Mouse (Mus musculus): ENCODE measurements around the gene Thbs3.
"Not testable (repeated sequence)": the region's sequence is repeated elsewhere in the genome, so short reads cannot be mapped to it uniquely, and the experiment has no call there.

Thbs3 gene

GRCm38 (mm10) chr3:89195979-89196877 lies 18.8 kb upstream of the Thbs3 start:
- peak; percentile 85 to 92 for DNase-seq (ENCODE audit: low spot score in 2 of 2)

- no peak for DNase-seq (ENCODE audit: low spot score in 2 of 2)
These were observed 15.1 kb upstream of the Thbs3 start for GRCm38 (mm10) chr3:89199839-89200238.

- DNase-seq (ENCODE audit: low spot score in 2 of 2), result peak; percentile 81 to 91
These were observed 12.5 kb upstream of the Thbs3 start, which contains the start of gene Gba for GRCm38 (mm10) chr3:89202253-89203141. Gene Gba (plus strand): TSS chr3:89202928.

GRCm38 (mm10) chr3:89203142-89203514 lies 11.9 kb upstream of the Thbs3 start:
- DNase-seq (ENCODE audit: low spot score in 2 of 2), result no peak

- no peak for DNase-seq (ENCODE audit: low spot score in 2 of 2)
These were observed 8.9 kb upstream of the Thbs3 start for GRCm38 (mm10) chr3:89206079-89206478.

- no peak for DNase-seq (ENCODE audit: low spot score in 2 of 2)
These were observed 8.3 kb upstream of the Thbs3 start for GRCm38 (mm10) chr3:89206695-89207094.

GRCm38 (mm10) chr3:89208075-89208657 lies 6.8 kb upstream of the Thbs3 start:
- no peak for DNase-seq (ENCODE audit: low spot score in 2 of 2)

- no peak for DNase-seq (ENCODE audit: low spot score in 2 of 2)
These were observed 6.2 kb upstream of the Thbs3 start for GRCm38 (mm10) chr3:89208736-89209135.

- DNase-seq (ENCODE audit: low spot score in 2 of 2), result no peak
These were observed 5.2 kb upstream of the Thbs3 start for GRCm38 (mm10) chr3:89209731-89210130.

GRCm38 (mm10) chr3:89210162-89210561 lies 4.8 kb upstream of the Thbs3 start:
- DNase-seq (ENCODE audit: low spot score in 2 of 2), result no peak

- no peak for DNase-seq (ENCODE audit: low spot score in 2 of 2)
These were observed 4.2 kb upstream of the Thbs3 start for GRCm38 (mm10) chr3:89210731-89211130.

- peak; percentile 84 to 91 for DNase-seq (ENCODE audit: low spot score in 2 of 2)
These were observed 1.0 kb upstream of the Thbs3 start for GRCm38 (mm10) chr3:89213803-89214530.

GRCm38 (mm10) chr3:89215853-89216252 lies 873 bp downstream of the Thbs3 start:
- peak; percentile 79 to 91 for DNase-seq (ENCODE audit: low spot score in 2 of 2)

- DNase-seq (ENCODE audit: low spot score in 2 of 2), result not testable (repeated sequence)
These were observed 1.4 kb downstream of the Thbs3 start for GRCm38 (mm10) chr3:89216407-89216806.

- no peak for DNase-seq (ENCODE audit: low spot score in 2 of 2)
These were observed 3.3 kb downstream of the Thbs3 start for GRCm38 (mm10) chr3:89218271-89218670.

GRCm38 (mm10) chr3:89219546-89219945 lies 4.6 kb downstream of the Thbs3 start:
- no peak for DNase-seq (ENCODE audit: low spot score in 2 of 2)

GRCm38 (mm10) chr3:89221167-89221566 lies 6.2 kb downstream of the Thbs3 start:
- no peak for DNase-seq (ENCODE audit: low spot score in 2 of 2)

- DNase-seq (ENCODE audit: low spot score in 2 of 2), result no peak
These were observed 9.8 kb downstream of the Thbs3 start for GRCm38 (mm10) chr3:89224796-89225195.

GRCm38 (mm10) chr3:89225321-89225815 lies 10.4 kb downstream of the Thbs3 start:
- no peak for DNase-seq (ENCODE audit: low spot score in 2 of 2)

- no peak for DNase-seq (ENCODE audit: low spot score in 2 of 2)
These were observed 10.9 kb downstream of the Thbs3 start for GRCm38 (mm10) chr3:89225918-89226317.

GRCm38 (mm10) chr3:89226361-89226760 lies 11.4 kb downstream of the Thbs3 start:
- no peak for DNase-seq (ENCODE audit: low spot score in 2 of 2)

Data from spleen, postnatal 4 days (tissue).